Mouse (Mus musculus): Measurements from ENCODE around the gene Sh2d1a. TPM values are rescaled to one million over a fixed set of nuclear protein-coding genes. Genes with fewer than 3 reads are reported as not detected.

Sh2d1a gene
- 4.6 and 6.3 TPM in 2 replicates for polyA plus RNA-seq (2015; fragmentation: Nextera tagmentation; extraction: Ambion mirVana)

DNA sequence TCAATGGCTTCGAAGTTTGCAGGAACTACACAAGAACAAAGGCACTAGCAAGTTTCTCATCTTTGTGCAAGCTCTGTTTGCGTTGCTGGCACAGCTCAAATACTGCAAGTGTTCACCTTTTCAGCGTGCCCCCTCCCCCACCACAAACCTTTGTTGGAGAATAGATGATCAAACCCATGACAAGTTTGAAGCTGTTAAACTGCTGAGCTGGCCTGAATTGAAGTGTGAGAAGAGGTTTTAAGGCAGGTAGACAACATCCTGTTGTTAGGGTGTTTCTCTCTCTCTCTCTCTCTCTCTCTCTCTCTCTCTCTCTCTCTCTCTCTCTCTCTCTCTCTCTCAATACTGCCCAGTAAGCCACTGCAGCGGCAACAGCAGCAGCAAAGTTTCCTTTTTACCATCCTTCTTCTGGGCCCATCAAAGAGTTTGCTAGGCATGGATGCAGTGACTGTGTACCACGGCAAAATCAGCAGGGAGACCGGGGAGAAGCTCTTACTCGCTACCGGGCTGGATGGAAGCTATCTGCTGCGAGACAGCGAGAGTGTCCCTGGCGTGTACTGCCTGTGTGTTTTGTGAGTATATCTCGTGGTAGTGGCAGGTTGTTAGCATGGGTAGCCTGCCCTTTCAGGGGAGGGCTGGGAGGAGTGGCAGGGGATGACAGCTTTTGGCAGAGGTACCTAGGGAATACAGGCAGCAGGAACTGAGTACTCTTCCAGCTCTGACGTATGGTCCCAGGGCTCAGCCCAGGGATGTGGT lies at the start of gene Sh2d1a:
Sh2d1a (plus strand) TSS at position 163 of the 753 bp plus-strand sequence.
- no peak within 1 kb of the TSS for H3K4me3 ChIP-seq
- H3K27me3 ChIP-seq: no peaks in the 10 kb centered on the region
- H3K4me2 ChIP-seq: no peak within 1 kb of the TSS
- WGBS: 75% methylated on average over 13 of the region's 13 CpGs
- ATAC-seq (ENCODE audit: low FRiP score, low read depth): no peak
- no peak within 1 kb of the TSS for H3K27ac ChIP-seq (replicated peaks)
- H3K4me1 ChIP-seq (replicated peaks): no peaks in the 10 kb centered on the region
- H3K9ac ChIP-seq: no peak within 1 kb of the TSS
- H3K36me3 ChIP-seq: no peaks in the 10 kb centered on the region
- no peaks in the 10 kb centered on the region for H3K9me3 ChIP-seq

- Histone ChIP-seq H3K36me3 (no peaks in the 10 kb centered on the region), H3K27me3 (no peaks in the 10 kb centered on the region), H3K9me3 (no peaks in the 10 kb centered on the region), H3K4me3 (no peak overlapping the region), H3K27ac (replicated peaks) (no peak overlapping the region), H3K4me1 (replicated peaks) (no peaks in the 10 kb centered on the region), H3K4me2 (no peak overlapping the region), H3K9ac (no peak overlapping the region)
- no peak for ATAC-seq (ENCODE audit: low FRiP score, low read depth)
- 94% methylated on average over 1 of the region's 1 CpGs for WGBS
Observed at GRCm38 (mm10) chrX:42453001-42453400, 49.3 kb upstream of the Sh2d1a start.

DNA sequence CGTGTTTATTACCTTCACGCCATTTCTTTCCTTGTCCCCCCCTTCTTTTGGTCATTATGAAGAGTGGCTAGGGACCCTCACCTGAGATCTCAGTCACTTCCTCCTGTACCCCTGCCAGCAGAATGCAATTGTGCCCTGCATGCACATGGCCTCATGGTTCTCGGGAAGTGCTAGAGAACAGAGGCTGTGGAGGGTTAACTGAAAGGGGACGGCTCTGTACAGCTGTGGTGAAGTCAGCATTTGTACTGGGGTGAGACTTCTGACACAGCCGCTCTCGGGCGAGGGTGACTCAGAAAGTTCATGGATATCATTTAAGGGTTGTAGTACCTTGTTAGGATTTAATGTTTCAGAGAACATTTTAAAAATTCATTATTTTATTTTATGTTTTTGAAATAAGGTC lies 47.7 kb upstream of the Sh2d1a start:
- H3K9me3 ChIP-seq: no peaks in the 10 kb centered on the region
- no peak overlapping the region for H3K4me2 ChIP-seq
- ATAC-seq (ENCODE audit: low FRiP score, low read depth): no peak
- H3K4me3 ChIP-seq: no peak overlapping the region
- no peak overlapping the region for H3K27ac ChIP-seq (replicated peaks)
- no peaks in the 10 kb centered on the region for H3K4me1 ChIP-seq (replicated peaks)
- H3K36me3 ChIP-seq: no peaks in the 10 kb centered on the region
- no peaks in the 10 kb centered on the region for H3K27me3 ChIP-seq
- no peak overlapping the region for H3K9ac ChIP-seq
- 75% methylated on average over 7 of the region's 7 CpGs for WGBS

DNA sequence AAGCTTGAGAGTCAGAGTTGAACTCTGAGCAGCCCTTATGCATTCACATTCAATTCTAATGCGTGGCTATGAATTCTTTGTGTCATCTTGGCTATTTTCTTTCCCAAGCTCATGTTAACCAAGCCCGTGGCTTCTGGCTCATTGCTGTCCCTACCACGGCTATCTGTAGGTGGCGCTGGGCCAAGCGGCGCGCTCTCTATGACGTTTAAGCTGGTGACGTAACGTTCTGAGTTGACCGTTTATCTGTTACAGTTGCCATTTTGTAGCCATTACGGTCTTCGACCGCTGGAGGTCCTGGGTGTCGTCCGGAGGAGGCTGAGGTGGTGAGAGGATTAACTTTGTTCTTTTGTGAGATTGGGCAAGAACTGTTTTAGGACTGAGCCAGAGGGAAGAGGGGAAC lies 12.8 kb upstream of the Sh2d1a start, which contains the start of gene Tex13c2:
Tex13c2 (plus strand) TSS at position 246 of the 400 bp plus-strand sequence.
- WGBS: 92% methylated on average over 16 of the region's 16 CpGs
- H3K27ac ChIP-seq (replicated peaks): no peak within 1 kb of the TSS
- no peaks in the 10 kb centered on the region for H3K36me3 ChIP-seq

GRCm38 (mm10) chrX:42490336-42490735 lies 11.9 kb upstream of the Sh2d1a start:
- WGBS: 90% methylated on average over 8 of the region's 8 CpGs
- Histone ChIP-seq H3K4me2 (no peak overlapping the region), H3K4me1 (replicated peaks) (no peaks in the 10 kb centered on the region), H3K9me3 (no peaks in the 10 kb centered on the region), H3K9ac (no peak overlapping the region), H3K27me3 (no peaks in the 10 kb centered on the region), H3K36me3 (no peaks in the 10 kb centered on the region), H3K4me3 (no peak overlapping the region), H3K27ac (replicated peaks) (no peak overlapping the region)
- ATAC-seq (ENCODE audit: low FRiP score, low read depth): no peak

More for the DNA sequence above, 12.8 kb upstream of the Sh2d1a start, which contains the start of gene Tex13c2:
- H3K4me3 ChIP-seq: no peak within 1 kb of the TSS
- H3K9ac ChIP-seq: no peak within 1 kb of the TSS
- H3K9me3 ChIP-seq: no peaks in the 10 kb centered on the region
- ATAC-seq (ENCODE audit: low FRiP score, low read depth): no peak
- H3K4me2 ChIP-seq: no peak within 1 kb of the TSS
- no peaks in the 10 kb centered on the region for H3K27me3 ChIP-seq
- H3K4me1 ChIP-seq (replicated peaks): no peaks in the 10 kb centered on the region

GRCm38 (mm10) chrX:42500538-42500937 lies 1.7 kb upstream of the Sh2d1a start:
- H3K4me1 ChIP-seq (replicated peaks): no peaks in the 10 kb centered on the region
- H3K27me3 ChIP-seq: no peaks in the 10 kb centered on the region
- H3K4me2 ChIP-seq: no peak overlapping the region
- H3K9me3 ChIP-seq: no peaks in the 10 kb centered on the region
- no peak overlapping the region for H3K27ac ChIP-seq (replicated peaks)
- no peak for ATAC-seq (ENCODE audit: low FRiP score, low read depth)
- H3K9ac ChIP-seq: no peak overlapping the region
- no peaks in the 10 kb centered on the region for H3K36me3 ChIP-seq
- H3K4me3 ChIP-seq: no peak overlapping the region

DNA sequence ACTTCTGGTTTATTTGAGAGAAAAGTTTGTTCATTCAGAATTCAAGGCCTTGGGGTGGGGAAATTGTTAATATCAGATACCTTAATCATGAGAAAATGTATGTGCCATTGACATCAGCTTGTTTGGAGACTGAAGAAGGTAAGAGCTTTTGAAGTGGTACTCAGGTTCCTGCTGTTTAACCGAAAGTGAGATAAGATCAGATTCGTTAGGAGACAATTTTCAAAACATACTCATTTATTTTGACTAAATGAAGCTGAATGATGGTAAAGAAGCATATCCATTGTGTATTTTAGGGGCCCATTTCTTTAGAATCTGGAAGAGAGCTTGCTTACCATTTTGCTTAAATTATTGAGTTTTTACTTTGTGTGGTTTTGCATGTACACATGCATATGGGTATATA lies 8.9 kb downstream of the Sh2d1a start:
- 84% methylated on average over 2 of the region's 2 CpGs for WGBS
- Histone ChIP-seq H3K27ac (replicated peaks) (no peak overlapping the region), H3K9ac (no peak overlapping the region), H3K36me3 (no peaks in the 10 kb centered on the region), H3K4me1 (replicated peaks) (no peaks in the 10 kb centered on the region), H3K27me3 (no peaks in the 10 kb centered on the region), H3K4me3 (no peak overlapping the region), H3K4me2 (no peak overlapping the region), H3K9me3 (no peaks in the 10 kb centered on the region)
- ATAC-seq (ENCODE audit: low FRiP score, low read depth): no peak

- H3K4me3 ChIP-seq: no peak overlapping the region
- H3K4me2 ChIP-seq: no peak overlapping the region
- ATAC-seq (ENCODE audit: low FRiP score, low read depth): no peak
- H3K27me3 ChIP-seq: no peaks in the 10 kb centered on the region
- H3K9ac ChIP-seq: no peak overlapping the region
- no peaks in the 10 kb centered on the region for H3K36me3 ChIP-seq
- no peak overlapping the region for H3K27ac ChIP-seq (replicated peaks)
- no peaks in the 10 kb centered on the region for H3K9me3 ChIP-seq
- no peaks in the 10 kb centered on the region for H3K4me1 ChIP-seq (replicated peaks)
Observed at GRCm38 (mm10) chrX:42512567-42512966, 10.3 kb downstream of the Sh2d1a start.

DNA sequence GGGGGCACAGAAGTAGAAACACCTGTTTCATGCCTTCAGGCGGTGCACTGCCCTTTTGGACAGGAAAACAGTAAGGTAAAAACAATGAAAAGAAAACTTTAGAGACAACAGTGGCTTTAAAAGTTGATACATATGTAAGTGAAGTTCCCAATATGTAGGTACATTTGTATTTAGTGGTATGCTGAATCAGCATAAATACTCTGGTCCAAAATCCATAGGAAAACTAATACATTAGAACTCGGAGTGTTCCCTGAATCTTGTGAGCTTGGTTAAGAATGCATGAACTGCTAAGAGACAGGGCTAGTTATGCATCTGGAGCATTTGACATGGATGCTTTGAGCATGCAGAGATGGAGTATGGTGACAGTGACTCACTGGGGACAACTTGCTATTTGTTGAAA lies 20.6 kb downstream of the Sh2d1a start:
- no peaks in the 10 kb centered on the region for H3K4me1 ChIP-seq (replicated peaks)
- H3K4me2 ChIP-seq: no peak overlapping the region
- ATAC-seq (ENCODE audit: low FRiP score, low read depth): no peak
- WGBS: 87% methylated on average over 2 of the region's 2 CpGs
- no peaks in the 10 kb centered on the region for H3K36me3 ChIP-seq
- H3K9ac ChIP-seq: no peak overlapping the region
- H3K27me3 ChIP-seq: no peaks in the 10 kb centered on the region
- no peak overlapping the region for H3K27ac ChIP-seq (replicated peaks)
- no peak overlapping the region for H3K4me3 ChIP-seq
- no peaks in the 10 kb centered on the region for H3K9me3 ChIP-seq

DNA sequence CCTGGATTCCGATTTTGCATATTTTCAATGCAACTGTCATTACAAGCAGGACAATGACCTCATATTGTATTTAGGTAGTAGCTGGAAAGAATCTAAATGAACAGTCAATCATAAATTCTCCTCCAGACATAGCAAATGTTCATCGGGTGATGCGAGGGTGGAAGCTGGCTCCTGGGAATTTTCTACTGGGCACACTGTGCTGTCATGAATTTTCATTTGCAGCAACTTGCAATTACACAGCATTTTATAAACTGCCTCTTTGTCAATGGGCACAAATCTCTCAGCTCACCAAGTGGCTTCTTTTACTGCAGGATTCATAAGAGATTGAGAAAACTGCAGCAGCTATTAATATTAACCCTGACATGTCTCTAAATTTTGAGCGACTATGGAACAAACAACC lies 28.4 kb downstream of the Sh2d1a start:
- H3K9ac ChIP-seq: no peak overlapping the region
- 56% methylated on average over 4 of the region's 4 CpGs for WGBS
- ATAC-seq (ENCODE audit: low FRiP score, low read depth): no peak
- no peak overlapping the region for H3K4me3 ChIP-seq
- H3K36me3 ChIP-seq: no peaks in the 10 kb centered on the region
- H3K4me1 ChIP-seq (replicated peaks): no peaks in the 10 kb centered on the region
- no peak overlapping the region for H3K27ac ChIP-seq (replicated peaks)
- no peaks in the 10 kb centered on the region for H3K27me3 ChIP-seq
- no peaks in the 10 kb centered on the region for H3K9me3 ChIP-seq
- no peak overlapping the region for H3K4me2 ChIP-seq

DNA sequence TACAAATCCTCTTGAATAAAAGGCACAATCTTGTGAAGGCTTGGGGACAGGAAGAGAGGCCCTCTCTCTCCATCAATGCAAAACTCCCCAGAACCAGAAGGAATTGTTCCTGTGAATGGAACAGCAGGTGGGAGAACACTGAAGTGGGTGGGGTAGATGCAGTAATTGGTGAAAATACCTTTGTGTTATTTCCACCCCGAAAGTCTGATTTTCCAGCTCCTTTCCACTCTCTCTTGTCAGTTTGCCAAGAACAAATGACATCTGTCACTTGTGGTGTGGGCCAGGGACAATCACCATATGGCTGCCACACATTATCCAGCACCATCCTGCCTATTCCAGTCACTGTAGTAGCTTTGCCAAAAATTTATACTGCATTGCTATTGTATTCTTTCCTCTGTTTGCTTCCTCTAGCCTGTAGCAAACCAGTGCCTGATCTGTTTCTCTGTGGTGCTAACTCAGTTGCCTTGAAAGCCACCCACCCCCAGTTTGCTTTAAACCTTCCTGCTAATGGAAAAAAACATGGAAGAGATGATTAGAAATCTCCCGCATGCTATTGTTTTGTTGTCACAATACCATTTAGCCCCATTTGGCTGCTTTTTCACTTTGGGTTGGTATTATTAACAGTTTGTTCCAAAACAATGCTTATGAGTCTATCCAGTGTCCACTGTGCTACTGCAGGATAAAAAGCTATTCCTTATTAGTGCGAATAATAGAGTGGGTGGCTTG lies 37.9 kb downstream of the Sh2d1a start:
- peak; percentile 71; the same call in 1 of the 2 replicates for ATAC-seq (ENCODE audit: low FRiP score, low read depth)
- Histone ChIP-seq H3K4me1 (replicated peaks) (no peaks in the 10 kb centered on the region), H3K36me3 (no peaks in the 10 kb centered on the region), H3K27me3 (no peaks in the 10 kb centered on the region), H3K4me3 (no peak overlapping the region), H3K9me3 (no peaks in the 10 kb centered on the region), H3K9ac (no peak overlapping the region), H3K4me2 (peak overlapping the region; percentile 37), H3K27ac (replicated peaks) (peak overlapping the region; percentile 59; the same call in 1 of the 2 replicates)
- WGBS: 30% methylated on average over 3 of the region's 3 CpGs

- 21% methylated on average over 5 of the region's 5 CpGs for WGBS
- Histone ChIP-seq H3K9me3 (no peaks in the 10 kb centered on the region), H3K4me1 (replicated peaks) (no peaks in the 10 kb centered on the region), H3K4me3 (no peak overlapping the region), H3K9ac (no peak overlapping the region), H3K27ac (replicated peaks) (no peak overlapping the region), H3K4me2 (peak overlapping the region; percentile 37), H3K27me3 (no peaks in the 10 kb centered on the region), H3K36me3 (no peaks in the 10 kb centered on the region)
- no peak for ATAC-seq (ENCODE audit: low FRiP score, low read depth)
Observed at GRCm38 (mm10) chrX:42540756-42541053, 38.5 kb downstream of the Sh2d1a start.
